Mouse (Mus musculus) ES-Bruce4 (cell line): ENCODE results near the gene Rnd1.

Experiments
- CTCF ChIP-seq: IDR thresholded peaks from one replicate; pipeline ENCODE4 v1.8.1; 2011; ENCODE audit warnings: low read depth, low read length
- POLR2A ChIP-seq: IDR thresholded peaks from one replicate; pipeline ENCODE4 v1.8.1; 2011; ENCODE audit warnings: low read length; ENCODE audit not compliant: insufficient read depth

- TF ChIP-seq CTCF (no peak), POLR2A (no peak)
Measured at GRCm38 (mm10) chr15:98632107-98632744, 45.0 kb downstream of the Rnd1 start.
